Mouse (Mus musculus) left cerebral cortex, postnatal 10 days (tissue): ENCODE measurements around the gene Gk5. TPM values are rescaled to one million over a fixed set of nuclear protein-coding genes. Genes with fewer than 3 reads are reported as not detected.
"Not testable (repeated sequence)": the region's sequence is repeated elsewhere in the genome, so short reads cannot be mapped to it uniquely, and the experiment has no call there.

Experiments
- DNase-seq, 2 experiments: peaks; one replicate each; pipeline ENCODE4 v3.0.0; 2021 to 2022; ENCODE audit warnings: low spot score in 2 of 2, mixed read lengths in 1 of 2; ENCODE audit errors: extremely low spot score in 1 of 2
- intact Hi-C: fragments of 180-260 bp; cut with DNase I; formaldehyde crosslinking; loops from one replicate; pipeline ENCODE4 v1.15.1; 2025
- total RNA-seq, 2 experiments: library from RNA; stranded (reverse); gene quantifications; 2 replicates each; pipeline ENCODE4 v1.2.3; 2021

Gk5 gene
- total RNA-seq, result 1 to 10 TPM; 6.0 to 6.5 TPM

DNA sequence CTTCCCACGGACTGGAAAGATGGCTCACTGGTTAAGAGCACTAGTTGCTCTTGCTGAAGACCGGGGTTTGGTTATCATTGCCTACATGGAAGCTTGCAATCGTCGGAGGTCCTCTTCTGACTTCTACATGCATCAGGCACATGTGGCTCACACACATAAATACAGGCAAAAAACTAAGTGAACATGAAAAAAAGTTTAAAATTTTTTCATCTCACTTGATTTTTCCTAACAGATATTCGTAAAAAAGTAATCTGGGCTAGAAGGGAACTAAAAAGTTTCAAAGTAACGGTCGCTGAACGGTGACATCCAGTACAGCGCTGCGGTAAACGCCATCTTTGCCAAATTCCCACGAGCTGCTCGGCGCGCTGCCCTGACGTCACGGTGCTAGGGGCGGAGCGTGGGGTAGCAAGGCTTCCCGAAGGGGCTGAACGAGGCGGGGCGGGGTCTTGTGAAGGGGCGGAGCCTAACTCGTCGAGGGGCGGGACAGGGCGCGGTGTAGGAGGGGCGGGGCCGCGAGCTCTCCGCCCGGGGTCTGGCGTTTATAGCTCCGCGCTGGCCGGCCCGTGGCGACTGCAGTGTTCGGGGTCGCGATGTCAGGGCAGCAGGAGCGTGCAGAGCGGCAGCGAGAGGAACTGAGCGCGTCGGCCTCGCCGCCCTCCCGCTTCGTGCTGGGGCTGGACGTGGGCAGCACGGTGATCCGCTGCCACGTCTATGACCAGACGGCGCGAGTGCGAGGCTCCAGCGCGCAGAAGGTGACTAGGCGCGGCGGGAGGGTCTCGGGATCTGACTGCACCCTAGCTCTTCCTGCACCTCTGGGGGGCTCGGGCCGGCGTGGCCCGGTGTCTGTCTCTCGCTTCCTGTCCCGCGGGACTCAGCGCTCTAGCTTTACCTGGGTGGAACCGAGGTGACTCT lies at the start of gene Gk5:
Gene Gk5 (plus strand): TSS at position 502 of the 912 bp plus-strand sequence.
- peak; percentile 94 to 99 for DNase-seq
- intact Hi-C loops, result no loop called here

- intact Hi-C loops, result no loop called here
- no peak for DNase-seq
These were observed 40.3 kb upstream of the Gk5 start for GRCm38 (mm10) chr9:96078752-96079315.

DNA sequence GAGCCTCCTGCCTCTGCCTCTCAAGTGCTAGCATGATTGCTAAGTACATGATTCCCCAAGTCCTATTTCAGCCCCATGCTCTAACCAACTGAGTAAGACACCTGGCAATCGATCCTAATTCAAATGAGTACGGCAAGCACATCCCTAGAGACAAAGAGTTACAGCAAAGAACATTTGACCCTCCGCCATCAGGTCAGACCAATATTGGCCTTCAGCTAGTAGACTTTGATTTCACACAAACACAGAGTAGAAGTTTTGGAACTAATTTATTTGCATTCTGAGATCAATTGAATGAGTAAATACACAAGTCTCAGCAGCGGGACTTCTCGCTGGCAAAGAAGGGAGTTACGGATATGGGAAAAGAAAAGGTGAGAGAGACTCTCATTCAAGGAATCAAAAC lies 33.9 kb upstream of the Gk5 start:
- intact Hi-C loops, result no loop called here

GRCm38 (mm10) chr9:96087671-96088070 lies 31.5 kb upstream of the Gk5 start:
- intact Hi-C loops, result no loop called here
- DNase-seq, result no peak

More for the DNA sequence above, 33.9 kb upstream of the Gk5 start:
- DNase-seq, result no peak

GRCm38 (mm10) chr9:96088456-96088855 lies 30.7 kb upstream of the Gk5 start:
- intact Hi-C loops, DNase-seq: not testable (repeated sequence)

- DNase-seq, intact Hi-C loops: not testable (repeated sequence)
These were observed 26.5 kb upstream of the Gk5 start for GRCm38 (mm10) chr9:96092637-96093036.

- DNase-seq, result no peak
- intact Hi-C loops, result no loop called here
These were observed 25.9 kb upstream of the Gk5 start for GRCm38 (mm10) chr9:96093221-96093620.

DNA sequence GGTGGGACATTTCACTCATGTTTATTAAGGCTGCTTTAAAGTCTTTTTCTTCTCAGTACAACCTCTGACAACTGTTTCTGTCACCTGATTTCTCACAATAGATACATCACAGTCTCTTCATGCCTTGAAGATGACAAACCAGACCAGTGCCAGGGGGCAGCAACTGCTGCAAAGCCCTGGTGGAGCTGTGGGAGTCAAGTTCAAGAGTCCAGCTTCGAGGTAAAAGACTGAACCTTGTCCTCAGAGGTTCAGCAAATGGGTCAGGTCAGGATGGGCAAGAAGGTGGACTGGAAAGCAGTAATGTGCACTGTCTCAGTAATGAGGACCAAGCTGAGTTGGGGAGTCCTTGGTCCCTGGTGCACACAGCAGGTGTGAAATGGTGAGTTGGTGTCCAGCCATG lies 24.8 kb upstream of the Gk5 start:
- intact Hi-C loops, result no loop called here
- DNase-seq, result no peak

- DNase-seq, result no peak
- intact Hi-C loops, result no loop called here
These were observed 24.0 kb upstream of the Gk5 start for GRCm38 (mm10) chr9:96095192-96095591.

GRCm38 (mm10) chr9:96102846-96103245 lies 16.3 kb upstream of the Gk5 start:
- intact Hi-C loops, result no loop called here

GRCm38 (mm10) chr9:96112879-96113361 lies 6.2 kb upstream of the Gk5 start:
- DNase-seq, result no peak
- intact Hi-C loops, result no loop called here

More at GRCm38 (mm10) chr9:96102846-96103245, 16.3 kb upstream of the Gk5 start:
- DNase-seq, result no peak

GRCm38 (mm10) chr9:96116801-96117200 lies 2.4 kb upstream of the Gk5 start:
- DNase-seq, result no peak
- intact Hi-C loops, result no loop called here

DNA sequence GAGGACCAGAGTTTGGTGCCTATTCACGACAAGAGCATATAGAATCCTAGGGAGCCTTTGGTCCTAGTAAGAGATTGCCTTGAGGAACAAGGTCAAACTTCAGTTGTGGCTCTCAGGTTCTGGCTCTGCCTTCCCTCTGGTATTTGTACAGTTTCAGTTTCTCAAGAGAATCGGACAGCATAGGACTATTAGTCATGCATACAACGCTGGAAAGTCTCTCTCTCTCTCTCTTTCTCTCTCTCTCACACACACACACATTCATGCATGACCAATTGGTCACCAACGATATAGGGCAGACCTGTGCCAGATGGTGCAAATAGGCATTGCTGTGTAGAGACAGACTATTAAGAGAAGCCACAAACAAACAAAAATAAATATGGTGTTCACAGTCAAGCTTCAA lies 946 bp upstream of the Gk5 start:
- DNase-seq, result no peak
- intact Hi-C loops, result no loop called here

DNA sequence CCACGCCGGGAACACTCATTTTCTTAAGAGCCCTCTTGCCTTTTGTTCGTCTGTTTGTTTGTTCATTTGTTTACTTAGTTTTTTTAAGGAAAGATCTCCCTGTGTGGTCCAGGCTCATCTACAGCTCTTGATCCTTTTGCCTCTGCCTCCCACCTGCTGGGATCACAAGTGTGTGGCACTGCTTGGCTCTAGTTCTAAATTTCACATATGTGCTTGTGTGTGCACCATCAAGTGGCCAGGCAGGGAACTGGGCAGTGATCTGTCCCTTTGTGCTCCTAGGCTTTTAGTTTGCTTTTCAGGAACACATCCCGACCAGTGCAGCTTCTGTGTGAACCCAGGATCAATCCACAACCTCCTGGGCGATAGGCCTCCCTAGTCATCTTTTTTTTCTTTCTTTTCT lies 8.8 kb downstream of the Gk5 start:
- intact Hi-C loops, result no loop called here

GRCm38 (mm10) chr9:96132956-96133603 lies 13.9 kb downstream of the Gk5 start:
- DNase-seq, result no peak
- intact Hi-C loops, result no loop called here

More for the DNA sequence above, 8.8 kb downstream of the Gk5 start:
- DNase-seq, result no peak

GRCm38 (mm10) chr9:96134470-96134869 lies 15.3 kb downstream of the Gk5 start:
- DNase-seq, result no peak

GRCm38 (mm10) chr9:96134916-96135315 lies 15.8 kb downstream of the Gk5 start:
- peak; percentile 4 to 35 for DNase-seq
- intact Hi-C loops, result no loop called here

More at GRCm38 (mm10) chr9:96134470-96134869, 15.3 kb downstream of the Gk5 start:
- intact Hi-C loops, result no loop called here

DNA sequence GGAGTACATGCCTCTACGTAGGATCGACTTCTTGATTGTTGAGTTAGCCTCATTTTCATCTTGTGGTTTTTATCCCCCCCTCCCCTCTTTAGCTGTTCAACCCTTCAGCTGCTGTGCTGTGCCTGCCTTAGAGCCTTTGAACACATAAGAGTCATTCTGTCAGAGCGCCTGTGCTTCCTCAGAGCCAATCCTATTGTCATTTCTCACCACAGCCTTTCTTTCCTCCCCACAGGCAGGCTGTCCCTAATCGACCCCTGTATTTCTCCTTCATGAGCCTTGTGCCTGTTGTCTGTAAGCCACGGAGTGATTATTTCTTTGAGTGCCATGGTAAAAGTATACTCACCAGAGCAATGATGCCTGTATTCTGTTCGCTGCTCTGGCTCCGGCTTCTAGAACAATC lies 16.3 kb downstream of the Gk5 start:
- intact Hi-C loops, result no loop called here

GRCm38 (mm10) chr9:96138958-96139357 lies 19.8 kb downstream of the Gk5 start:
- DNase-seq, result no peak
- intact Hi-C loops, result no loop called here

More for the DNA sequence above, 16.3 kb downstream of the Gk5 start:
- DNase-seq, result no peak
